Mouse (Mus musculus) heart, adult 2 months (tissue): ENCODE measurements around the gene Mael.

Experiments used
- CTCF ChIP-seq: fragments of 200-600 bp; IDR thresholded peaks from 2 replicates; pipeline ENCODE4 v1.8.1; 2022; ENCODE audit warnings: antibody characterized with exemption, mild to moderate bottlenecking, moderate library complexity
- POLR2A ChIP-seq: fragments of 200-500 bp; IDR thresholded peaks from 2 replicates; pipeline ENCODE4 v1.6.1; 2011; ENCODE audit warnings: mild to moderate bottlenecking, low read depth, low read length, control low read depth; ENCODE audit not compliant: insufficient read depth

DNA sequence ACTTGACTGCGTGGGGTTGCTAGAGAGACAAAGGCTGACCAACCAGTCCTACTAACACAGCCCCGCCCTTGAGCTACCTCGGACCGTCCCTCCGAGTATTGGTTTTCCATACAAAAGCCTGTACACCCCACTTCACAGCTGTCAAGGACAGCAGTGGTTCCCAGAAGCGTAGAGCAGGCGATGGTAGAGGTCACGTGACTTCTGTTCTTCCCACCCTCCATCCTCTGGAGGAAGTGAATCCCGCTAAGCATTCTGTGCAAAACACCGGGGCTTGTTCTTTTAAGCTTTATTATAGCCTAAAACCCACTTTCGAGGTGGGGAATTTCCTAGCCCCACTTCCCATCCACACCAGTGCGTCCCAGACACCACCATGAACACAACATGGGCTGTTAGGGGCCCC is 80.8 kb downstream of the Mael start:
- TF ChIP-seq CTCF (no peak), POLR2A (no peak)
